Mouse (Mus musculus): ENCODE measurements around the gene Chadl. TPM values are rescaled to one million over a fixed set of nuclear protein-coding genes. Genes with fewer than 3 reads are reported as not detected.
"Not testable (repeated sequence)": the region's sequence is repeated elsewhere in the genome, so short reads cannot be mapped to it uniquely, and the experiment has no call there.

The Chadl gene
- total and polyA plus RNA-seq, 3 experiments: 0.21 to 0.51 TPM; not detected in 1

GRCm38 (mm10) chr15:81742368-81742767, 45.3 kb upstream of the Chadl start:
- H3K9me3 ChIP-seq (replicated peaks; ENCODE audit: low read length); H3K4me3 ChIP-seq (replicated peaks in 1 of 3; ENCODE audit: low read depth in 2 of 3, low read length in 2 of 3, poor library complexity in 1 of 3); H3K4me2 ChIP-seq (ENCODE audit: insufficient read depth, low read depth, poor library complexity, severe bottlenecking); H3K79me2 ChIP-seq (replicated peaks; ENCODE audit: control insufficient read depth, extremely low read depth, insufficient read depth, poor library complexity, severe bottlenecking); in situ Hi-C loops (cut with MboI; ENCODE audit: low pct_ligation_motif_present, low pct_unique_long_range_greater_than_20kb, low sequenced_read_pairs); dilution Hi-C loops (cut with MboI; ENCODE audit: extremely low pct_ligation_motif_present, extremely low pct_unique_long_range_greater_than_20kb, low sequenced_read_pairs); H3K36me3 ChIP-seq (replicated peaks in 1 of 2; ENCODE audit: control insufficient read depth in 1 of 2, insufficient read depth in 1 of 2, low read length in 1 of 2); DNase-seq (ENCODE audit: extremely low read depth); H3K27me3 ChIP-seq (replicated peaks); H3K9ac ChIP-seq (ENCODE audit: insufficient read depth, low read depth); H3K27ac ChIP-seq (ENCODE audit: insufficient read depth, low read depth): not testable (repeated sequence)
- TF ChIP-seq CTCF (conservative IDR thresholded peaks at IDR 0.05 in 1 of 2, IDR thresholded peaks at IDR 0.05 in 1 of 2; ENCODE audit: low read depth in 2 of 2, low read length in 2 of 2): peak in 1 of 2 experiments; percentile 52; a peak in 2 of 4 replicates
- peak; percentile 32; the same call in 1 of the 2 replicates for TF ChIP-seq ZNF384 (IDR thresholded peaks at IDR 0.05; ENCODE audit: low read depth, low read length)
- H3K4me1 ChIP-seq (ENCODE audit: control insufficient read depth in 1 of 2, insufficient read depth in 2 of 2): peaks cover 7 to 14% of the 10 kb centered on the region in 2 experiments; a peak in 3 of 4 replicates

- in situ Hi-C loops (cut with MboI; ENCODE audit: low pct_ligation_motif_present, low pct_unique_long_range_greater_than_20kb, low sequenced_read_pairs): no loop called here
- H3K9ac ChIP-seq (ENCODE audit: insufficient read depth, low read depth): no peak overlapping the region
- TF ChIP-seq ZMIZ1 (IDR thresholded peaks at IDR 0.05; ENCODE audit: low read depth, low read length) (no peak), CTCF (conservative IDR thresholded peaks at IDR 0.05 in 1 of 2, IDR thresholded peaks at IDR 0.05 in 1 of 2; ENCODE audit: low read depth in 2 of 2, low read length in 2 of 2) (peak in 1 of 2 experiments; percentile 27; a peak in 1 of 4 replicates), POLR2A (IDR thresholded peaks at IDR 0.05; ENCODE audit: low read depth, low read length) (no peak), ELF1 (IDR thresholded peaks at IDR 0.05; ENCODE audit: low read depth, low read length) (no peak), ZKSCAN1 (IDR thresholded peaks at IDR 0.05; ENCODE audit: borderline replicate concordance, low read depth, low read length) (no peak)
- H3K27me3 ChIP-seq (replicated peaks): no peaks in the 10 kb centered on the region
- H3K36me3 ChIP-seq (replicated peaks in 1 of 2; ENCODE audit: control insufficient read depth in 1 of 2, insufficient read depth in 1 of 2, low read length in 1 of 2): no peaks in the 10 kb centered on the region
- H3K4me2 ChIP-seq (ENCODE audit: insufficient read depth, low read depth, poor library complexity, severe bottlenecking): no peak overlapping the region
- dilution Hi-C loops (cut with MboI; ENCODE audit: extremely low pct_ligation_motif_present, extremely low pct_unique_long_range_greater_than_20kb, low sequenced_read_pairs): no loop called here
- H3K4me3 ChIP-seq (replicated peaks in 1 of 3; ENCODE audit: low read depth in 2 of 3, low read length in 2 of 3, poor library complexity in 1 of 3): no peak overlapping the region
- DNase-seq (ENCODE audit: extremely low read depth): no peak
- H3K4me1 ChIP-seq (ENCODE audit: control insufficient read depth in 1 of 2, insufficient read depth in 2 of 2): peaks cover 3 to 12% of the 10 kb centered on the region in 2 experiments; a peak in 3 of 4 replicates
- no peaks in the 10 kb centered on the region for H3K79me2 ChIP-seq (replicated peaks; ENCODE audit: control insufficient read depth, extremely low read depth, insufficient read depth, poor library complexity, severe bottlenecking)
- H3K9me3 ChIP-seq (replicated peaks; ENCODE audit: low read length): no peaks in the 10 kb centered on the region
- no peak overlapping the region for H3K27ac ChIP-seq (ENCODE audit: insufficient read depth, low read depth)
These were observed 42.8 kb upstream of the Chadl start for GRCm38 (mm10) chr15:81739924-81740323.

- dilution Hi-C loops (cut with MboI; ENCODE audit: extremely low pct_ligation_motif_present, extremely low pct_unique_long_range_greater_than_20kb, low sequenced_read_pairs): no loop called here
- H3K79me2 ChIP-seq (replicated peaks; ENCODE audit: control insufficient read depth, extremely low read depth, insufficient read depth, poor library complexity, severe bottlenecking): no peaks in the 10 kb centered on the region
These were observed 42.2 kb upstream of the Chadl start for GRCm38 (mm10) chr15:81739296-81739695.

More at GRCm38 (mm10) chr15:81739296-81739695, 42.2 kb upstream of the Chadl start:
- Histone ChIP-seq H3K36me3 (replicated peaks in 1 of 2; ENCODE audit: control insufficient read depth in 1 of 2, insufficient read depth in 1 of 2, low read length in 1 of 2) (no peaks in the 10 kb centered on the region), H3K9me3 (replicated peaks; ENCODE audit: low read length) (no peaks in the 10 kb centered on the region), H3K27ac (ENCODE audit: insufficient read depth, low read depth) (no peak overlapping the region), H3K27me3 (replicated peaks) (no peaks in the 10 kb centered on the region), H3K4me2 (ENCODE audit: insufficient read depth, low read depth, poor library complexity, severe bottlenecking) (no peak overlapping the region), H3K4me1 (ENCODE audit: control insufficient read depth in 1 of 2, insufficient read depth in 2 of 2) (peaks cover 3 to 14% of the 10 kb centered on the region in 2 experiments; a peak in 3 of 4 replicates), H3K9ac (ENCODE audit: insufficient read depth, low read depth) (no peak overlapping the region), H3K4me3 (replicated peaks in 1 of 3; ENCODE audit: low read depth in 2 of 3, low read length in 2 of 3, poor library complexity in 1 of 3) (no peak overlapping the region)
- DNase-seq (ENCODE audit: extremely low read depth): no peak
- no peak for TF ChIP-seq ETS1 (conservative IDR thresholded peaks at IDR 0.05; ENCODE audit: low read depth, low read length)
- TF ChIP-seq POLR2A (IDR thresholded peaks at IDR 0.05; ENCODE audit: low read depth, low read length): no peak
- no peak for TF ChIP-seq JUND (conservative IDR thresholded peaks at IDR 0.05; ENCODE audit: low read depth, low read length)
- no peak for TF ChIP-seq BHLHE40 (IDR thresholded peaks at IDR 0.05; ENCODE audit: low read depth, low read length)
- TF ChIP-seq ZC3H11A (IDR thresholded peaks at IDR 0.05; ENCODE audit: low read depth, low read length): no peak
- TF ChIP-seq HCFC1 (IDR thresholded peaks at IDR 0.05; ENCODE audit: low read depth, low read length): no peak
- no peak for TF ChIP-seq ZKSCAN1 (IDR thresholded peaks at IDR 0.05; ENCODE audit: borderline replicate concordance, low read depth, low read length)
- no peak for TF ChIP-seq USF1 (IDR thresholded peaks at IDR 0.05; ENCODE audit: low read depth, low read length)
- no peak for TF ChIP-seq KAT2A (IDR thresholded peaks at IDR 0.05; ENCODE audit: insufficient replicate concordance, low read length)
- TF ChIP-seq GABPA (IDR thresholded peaks at IDR 0.05; ENCODE audit: insufficient replicate concordance, low read depth, low read length): no peak
- no peak for TF ChIP-seq CHD2 (IDR thresholded peaks at IDR 0.05; ENCODE audit: low read length)
- no peak for TF ChIP-seq NELFE (IDR thresholded peaks at IDR 0.05; ENCODE audit: low read depth, low read length)
- TF ChIP-seq POLR2AphosphoS2 (IDR thresholded peaks at IDR 0.05; ENCODE audit: low read depth, low read length): no peak
- in situ Hi-C loops (cut with MboI; ENCODE audit: low pct_ligation_motif_present, low pct_unique_long_range_greater_than_20kb, low sequenced_read_pairs): no loop called here

Measured in CH12.LX (cell line).